Mouse (Mus musculus): ENCODE results near the gene Dpm1. TPM values are rescaled to one million over a fixed set of nuclear protein-coding genes. Genes with fewer than 3 reads are reported as not detected.

Dpm1 gene
- polyA plus RNA-seq (2017; shearing (Covaris generic)) = 115 TPM

GRCm38 (mm10) chr2:168230026-168230728 lies at the start of gene Dpm1, which contains the start of the genes Gm20716 and Mocs3:
Gene Dpm1, minus strand, starts transcription at chr2:168230591.
Gene Gm20716, minus strand, starts transcription at chr2:168230364.
Gene Mocs3, plus strand, starts transcription at chr2:168230622.

GRCm38 (mm10) chr2:168206725-168207644 lies 23.4 kb downstream of the Dpm1 start, which contains the start of gene Adnp:
Gene Adnp, minus strand, starts transcription at chr2:168207112.

Other genes starting within 250 kb of the Dpm1 start
- 0.77 TPM for gene Ripor3, start 220.0 kb downstream of the Dpm1 start, polyA plus RNA-seq (2017; shearing (Covaris generic))
- gene Pard6b, start 149.6 kb downstream of the Dpm1 start, polyA plus RNA-seq (2017; shearing (Covaris generic)) = 6.9 TPM
- 27.6 TPM for gene Adnp, start 23.5 kb downstream of the Dpm1 start, polyA plus RNA-seq (2017; shearing (Covaris generic))
- 9.6 TPM for gene Gm20716, start 227 bp downstream of the Dpm1 start, polyA plus RNA-seq (2017; shearing (Covaris generic))
- gene Mocs3, start within 50 bp of the Dpm1 start, polyA plus RNA-seq (2017; shearing (Covaris generic)) = 14.3 TPM
- not detected for gene Kcng1, start 51.1 kb upstream of the Dpm1 start, polyA plus RNA-seq (2017; shearing (Covaris generic))